Mouse (Mus musculus) lung, adult 2 months (tissue): Measurements from ENCODE around the gene Lad1.

ENCODE experiments used
- CTCF ChIP-seq: fragments of 200-500 bp; IDR thresholded peaks from 2 replicates; pipeline ENCODE4 v1.5.1; 2011; ENCODE audit warnings: mild to moderate bottlenecking, low read length, control low read depth; ENCODE audit not compliant: insufficient read depth
- POLR2A ChIP-seq: fragments of 200-500 bp; IDR thresholded peaks from 2 replicates; pipeline ENCODE4 v1.6.1; 2011; ENCODE audit warnings: low read depth, mild to moderate bottlenecking, control low read depth, low read length, borderline replicate concordance; ENCODE audit errors: extremely low read depth

DNA sequence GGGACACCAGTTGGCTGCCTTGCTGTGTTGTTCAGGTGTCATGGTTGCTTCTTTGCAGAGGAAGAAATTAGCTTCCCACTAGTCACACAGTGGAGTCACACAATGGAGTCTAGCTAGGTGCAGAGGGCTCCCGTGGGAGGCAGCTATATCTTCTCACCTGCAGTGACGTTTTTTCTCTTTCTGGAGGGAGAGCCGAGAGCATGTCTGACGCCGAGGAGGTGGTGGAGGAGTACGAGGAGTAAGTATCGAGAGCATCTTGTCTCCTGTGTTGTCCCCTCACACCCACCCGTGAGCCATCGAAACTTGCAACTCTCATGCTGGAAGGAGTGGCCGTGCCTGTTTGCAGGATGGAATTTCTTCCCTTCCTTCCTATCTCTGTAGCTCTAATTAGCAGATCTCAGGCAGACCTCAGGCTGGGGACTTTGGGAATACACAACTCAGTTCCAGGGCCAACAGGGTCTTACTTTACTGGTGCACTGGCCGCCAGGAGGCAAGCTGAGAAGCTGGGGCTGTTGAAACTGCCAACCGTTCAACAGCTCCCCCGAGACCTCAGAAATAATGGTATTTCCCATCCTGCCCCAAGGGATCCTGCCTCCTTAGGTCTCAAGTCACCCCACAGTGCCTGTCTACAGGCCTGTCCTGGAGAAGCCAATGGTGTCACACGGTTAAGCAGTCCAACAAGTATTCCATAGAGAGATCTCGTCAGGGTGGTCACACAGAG is 22.4 kb downstream of the Lad1 start:
- TF ChIP-seq CTCF (no peak), POLR2A (no peak)
